Mouse (Mus musculus) lung, postnatal 0 days (tissue): ENCODE measurements around the gene Cox5a.

Experiments used
- CTCF ChIP-seq: IDR thresholded peaks from 2 replicates; pipeline ENCODE4 v1.5.1; 2016; ENCODE audit warnings: antibody characterized with exemption, mild to moderate bottlenecking
- EP300 ChIP-seq: IDR thresholded peaks from 2 replicates; pipeline ENCODE4 v1.6.1; 2016; ENCODE audit warnings: antibody characterized with exemption, mild to moderate bottlenecking, control low read depth

DNA sequence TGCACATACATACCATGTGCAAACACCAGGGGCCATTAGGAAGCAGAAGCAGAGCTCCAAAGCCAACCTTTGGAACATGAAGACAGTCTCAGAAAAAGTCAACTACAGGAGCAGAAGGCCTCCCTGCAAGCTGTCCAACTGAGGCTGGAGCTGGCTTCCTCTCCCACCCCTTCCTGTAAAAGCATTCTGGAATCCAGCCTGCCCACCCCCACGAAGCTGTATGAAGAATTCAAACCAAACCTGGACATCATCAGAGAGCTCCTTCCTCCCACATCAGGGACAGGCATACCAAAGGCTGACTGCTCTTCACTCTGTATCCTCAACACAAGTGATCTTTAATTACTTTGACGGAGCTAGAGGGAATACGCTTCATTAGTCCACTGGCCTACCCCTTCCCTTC, 22.9 kb downstream of the Cox5a start:
- no peak for TF ChIP-seq CTCF
- no peak for TF ChIP-seq EP300
